Mouse (Mus musculus) hematopoietic stem cell, adult 5-6 weeks (primary cell): ENCODE measurements at regions not wholly inside any gene's neighbourhood (a gene's known extent, or its start where the extent isn't known, plus 50 kb on each side); places are given as distances from the start of the nearest gene placed in this dataset.
A peak's percentile ranks its signal among the peaks of the same experiment; 100 is the strongest.

Source experiments
- ATAC-seq, 2 experiments: fragments of 125-278 bp in 1 of 2; replicated peaks in 1 of 2; 2 replicates each; pipeline ENCODE4 v1.8.0; 2016 to 2017; ENCODE audit warnings: inconsistent platforms in 2 of 2, mild to moderate bottlenecking in 2 of 2, moderate number of reproducible peaks in 2 of 2, low read depth in 1 of 2, moderate TSS enrichment in 1 of 2; ENCODE audit not compliant: low FRiP score in 2 of 2, poor library complexity in 2 of 2, severe bottlenecking in 2 of 2, insufficient read depth in 1 of 2, low TSS enrichment in 1 of 2

- ATAC-seq = no peak
These were observed 316.3 kb downstream of the Fam49a start for GRCm38 (mm10) chr12:12578278-12578677.

- ATAC-seq = peak; percentile 94 to 96
These were observed 308.8 kb downstream of the Fam49a start for GRCm38 (mm10) chr12:12570563-12571251.

GRCm38 (mm10) chr12:12567734-12568104, 305.8 kb downstream of the Fam49a start:
- no peak for ATAC-seq

DNA sequence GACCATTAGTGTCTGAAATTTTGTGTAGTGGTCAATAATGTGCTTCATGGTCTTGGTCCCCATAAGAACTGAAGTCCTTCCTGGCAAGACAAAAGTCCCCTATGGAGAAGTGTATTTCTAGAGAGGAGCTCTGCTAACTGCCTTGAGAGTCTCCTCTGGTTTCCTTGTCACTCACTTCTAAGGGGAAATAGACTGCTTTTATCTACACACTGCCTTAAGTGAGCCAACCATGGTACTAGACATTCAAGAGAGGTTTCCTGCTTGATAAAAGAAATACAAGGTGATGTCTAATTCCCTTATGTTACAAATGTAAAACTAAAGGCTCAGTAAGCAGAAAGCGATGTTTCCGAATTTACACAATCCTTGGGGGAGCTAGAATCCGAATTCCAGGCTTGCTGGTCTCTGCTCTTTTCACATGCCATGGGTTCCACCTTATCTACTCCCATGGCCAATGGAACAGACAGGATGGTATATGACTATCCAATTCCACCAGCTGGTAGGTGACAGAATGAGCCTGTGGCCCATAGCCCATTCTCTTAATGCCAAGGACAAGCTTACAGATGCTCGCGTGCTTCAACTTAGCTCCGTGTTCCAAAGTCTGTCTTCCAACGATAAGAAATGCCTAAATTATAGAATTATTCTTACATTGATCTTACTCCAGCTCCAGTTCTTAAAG, 305.3 kb downstream of the Fam49a start:
- ATAC-seq = no peak

DNA sequence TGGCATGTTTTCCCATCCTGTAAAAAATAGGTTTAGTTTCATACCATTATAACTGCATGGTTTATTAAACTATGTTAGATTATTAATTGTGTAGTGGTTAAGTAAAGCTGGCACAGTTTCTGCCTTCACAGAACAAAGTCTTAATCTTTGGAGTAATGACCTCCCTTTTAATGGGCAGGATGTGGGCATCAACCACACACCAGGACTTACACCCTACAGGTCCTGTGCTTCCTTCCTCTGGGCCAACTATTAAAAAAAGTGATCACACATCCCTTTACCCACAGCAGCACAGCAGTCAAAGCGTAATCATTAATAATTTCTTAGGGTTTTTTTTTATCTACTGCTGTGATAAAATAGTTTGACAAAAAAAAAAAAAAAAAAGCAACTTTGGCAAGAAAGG, 300.3 kb downstream of the Fam49a start:
- peak; percentile 92 to 98 for ATAC-seq

DNA sequence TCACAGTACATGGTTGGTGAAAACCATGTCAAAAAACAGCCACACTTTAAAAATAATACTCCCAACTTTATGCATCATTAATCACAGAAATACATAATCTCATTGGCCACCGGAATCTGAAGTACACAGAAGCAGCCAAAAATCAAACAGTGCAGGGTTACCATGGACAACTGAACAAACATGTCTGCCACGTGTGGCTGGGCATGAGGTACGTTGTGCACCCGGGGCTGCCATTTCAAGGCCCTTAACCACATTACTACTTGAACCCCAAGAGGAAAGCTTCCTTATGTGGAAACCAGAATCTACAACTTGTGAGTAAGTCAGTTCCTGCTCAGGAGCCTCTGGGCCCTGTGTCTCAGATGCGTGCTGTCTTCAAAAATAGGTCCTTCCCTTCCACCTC, 289.9 kb downstream of the Fam49a start:
- ATAC-seq = peak in 1 of 2 experiments; percentile 22; a peak in 1 of 4 replicates

DNA sequence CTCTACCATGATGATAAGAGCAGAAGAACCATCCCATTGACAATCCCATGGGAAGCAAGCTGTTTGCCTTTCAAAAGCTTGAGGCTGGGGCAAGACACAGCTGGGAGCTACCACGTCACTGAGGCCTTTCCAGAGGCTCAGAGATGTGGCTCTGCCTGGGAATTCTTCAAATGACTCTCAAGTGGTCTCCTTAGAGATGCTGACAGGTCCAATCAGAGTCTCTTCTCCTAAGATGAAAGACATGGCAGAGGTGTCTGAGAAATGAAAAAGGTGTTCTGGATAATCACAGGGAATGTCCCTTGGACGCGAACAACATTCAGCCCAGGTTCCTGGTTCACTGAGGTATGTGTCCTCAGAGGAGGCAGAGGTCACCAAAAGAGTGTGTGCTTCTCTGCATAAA, 287.7 kb downstream of the Fam49a start:
- ATAC-seq = no peak

GRCm38 (mm10) chr12:12548688-12549087, 286.7 kb downstream of the Fam49a start:
- ATAC-seq = no peak

- peak; percentile 57 to 73 for ATAC-seq
These were observed 285.5 kb downstream of the Fam49a start for GRCm38 (mm10) chr12:12547477-12547876.

- ATAC-seq = peak; percentile 65 to 75
These were observed 284.6 kb downstream of the Fam49a start for GRCm38 (mm10) chr12:12546372-12547031.

GRCm38 (mm10) chr12:12541076-12542070, 279.4 kb downstream of the Fam49a start:
- no peak for ATAC-seq

DNA sequence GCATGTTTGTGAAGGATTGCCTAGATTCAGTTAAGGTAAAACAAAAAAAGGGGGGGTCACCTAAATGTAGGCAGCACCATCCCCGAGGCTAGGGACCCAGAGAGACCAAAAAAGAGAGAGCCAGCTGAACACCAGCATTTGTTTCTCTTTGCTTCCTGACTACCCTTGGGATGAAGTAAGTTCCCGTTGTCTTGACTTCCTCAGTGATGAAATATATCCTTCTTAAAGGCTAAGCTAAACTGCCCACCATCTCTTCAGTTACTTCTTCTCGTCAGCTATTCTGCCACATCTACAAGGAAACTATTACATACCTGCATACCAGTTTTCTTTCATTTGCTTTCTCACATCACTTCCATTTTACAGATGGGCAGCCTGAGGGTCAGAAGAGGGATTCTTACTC, 277.4 kb downstream of the Fam49a start:
- ATAC-seq = no peak

DNA sequence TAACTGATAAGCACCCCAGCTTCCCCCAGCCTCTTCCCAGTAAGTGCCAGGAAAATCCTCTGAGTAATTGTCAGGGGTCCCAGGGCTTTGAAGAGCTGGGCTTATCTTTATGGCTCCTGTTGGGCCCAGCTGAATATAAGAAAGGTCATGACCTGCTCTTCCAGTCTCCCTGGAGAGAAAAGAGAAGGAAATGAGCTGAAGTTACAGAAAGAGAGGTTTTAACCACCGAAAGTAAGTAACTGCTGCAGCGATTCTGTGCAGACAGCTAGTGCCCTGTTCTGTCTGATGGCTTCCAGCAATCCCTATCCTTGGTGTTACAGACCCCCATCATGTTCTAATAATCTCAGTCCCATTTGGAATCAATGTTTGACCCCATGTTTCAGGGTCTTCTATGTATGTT, 272.8 kb downstream of the Fam49a start:
- ATAC-seq = peak; percentile 52 to 54; a peak in 2 of 4 replicates

- no peak for ATAC-seq
These were observed 268.9 kb downstream of the Fam49a start for GRCm38 (mm10) chr12:12530796-12531195.

- ATAC-seq = no peak
These were observed 267.6 kb downstream of the Fam49a start for GRCm38 (mm10) chr12:12529541-12529940.

DNA sequence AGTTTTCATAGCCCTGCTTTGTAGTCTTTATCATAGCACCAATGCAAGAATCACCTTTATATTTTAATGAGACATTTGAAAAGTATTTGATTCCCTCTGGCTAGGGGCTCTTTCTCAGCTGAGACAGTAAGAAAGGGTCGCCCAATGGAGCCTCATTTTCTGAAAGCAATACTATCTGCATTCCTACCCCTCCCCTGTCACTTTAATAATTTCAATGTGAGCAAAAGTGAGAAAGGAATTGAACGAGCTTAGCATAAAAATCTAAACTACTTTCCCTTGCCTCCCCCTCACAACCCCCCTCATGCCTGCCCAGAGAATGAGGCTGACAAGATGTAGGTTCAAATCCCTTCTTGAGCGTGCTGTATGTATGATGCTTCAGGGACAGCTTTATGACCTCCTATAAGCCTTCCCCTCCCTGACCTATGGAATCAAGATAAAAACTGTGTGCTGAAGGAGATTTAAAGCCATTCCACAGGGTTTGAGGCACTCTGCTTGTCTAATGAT, 266.6 kb downstream of the Fam49a start:
- ATAC-seq = no peak

DNA sequence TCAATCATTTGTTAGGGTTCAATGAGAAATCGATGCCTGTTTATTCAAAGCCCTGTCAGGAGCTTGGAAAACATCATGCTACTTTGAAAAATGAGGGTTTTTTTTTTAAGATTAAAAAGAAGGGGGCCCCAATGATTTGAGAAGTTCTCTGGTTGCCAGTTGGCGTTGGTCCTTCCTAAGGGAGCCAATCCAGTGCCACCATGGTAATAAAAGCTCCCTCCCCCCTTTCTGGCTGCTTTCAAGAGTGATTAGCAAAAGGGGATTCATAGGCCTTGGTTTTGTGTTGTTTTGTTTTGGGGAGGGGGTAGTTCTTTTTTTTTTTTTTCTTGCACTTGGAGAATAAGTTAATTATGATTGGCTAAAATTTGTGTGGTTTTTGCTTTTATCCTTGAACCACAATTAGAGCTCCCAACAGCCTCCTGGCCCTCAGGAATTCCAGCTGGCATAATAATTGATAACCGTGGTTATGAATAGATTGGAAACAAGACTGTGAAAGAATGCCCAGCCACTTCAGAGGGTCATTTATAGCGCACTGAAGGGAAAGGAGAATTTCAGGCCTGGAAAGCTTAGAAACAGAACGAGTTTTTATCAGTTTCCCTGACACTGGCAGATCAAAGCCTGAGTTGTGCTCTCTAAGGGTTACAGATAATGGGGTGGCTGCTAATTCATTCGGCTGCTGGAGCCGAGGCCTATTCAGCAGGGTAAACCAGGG, 266.0 kb downstream of the Fam49a start:
- no peak for ATAC-seq
